Mouse (Mus musculus) embryonic fibroblast, embryonic 13.5 days (primary cell): ENCODE measurements around the gene Zgpat.
A peak's percentile ranks its signal among the peaks of the same experiment; 100 is the strongest.

ENCODE experiments used
- CTCF ChIP-seq: IDR thresholded peaks from 2 replicates; pipeline ENCODE4 v1.5.1; 2011; ENCODE audit warnings: mild to moderate bottlenecking, control low read depth, low read length, moderate library complexity, borderline replicate concordance; ENCODE audit not compliant: insufficient read depth
- POLR2A ChIP-seq: IDR thresholded peaks from 2 replicates; pipeline ENCODE4 v1.6.1; 2011; ENCODE audit warnings: low read depth, mild to moderate bottlenecking, control low read depth, low read length, moderate library complexity

DNA sequence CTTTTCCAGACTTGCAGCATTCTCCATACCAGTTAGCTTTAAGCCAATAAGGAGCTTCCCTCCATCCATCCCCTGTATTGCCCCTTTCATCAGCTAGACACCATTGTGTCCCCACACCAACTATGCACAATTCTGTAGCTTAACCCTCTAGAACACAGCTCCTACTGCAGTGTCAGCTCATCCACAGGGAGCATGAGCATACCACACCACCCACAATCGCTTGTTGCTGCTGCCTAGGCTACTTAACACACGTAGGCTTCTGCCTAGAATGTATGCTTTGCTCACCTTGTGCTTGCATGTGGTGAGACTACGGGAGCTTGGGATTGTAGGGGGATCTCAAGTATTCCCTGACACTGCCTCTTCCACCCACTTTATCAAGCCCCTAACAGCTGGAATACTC is 7.9 kb upstream of the Zgpat start:
- TF ChIP-seq CTCF (no peak), POLR2A (0 out of 2 replicates have a peak, but pooled peaks have one; percentile 5)
